Mouse (Mus musculus) cerebellum, adult 2 months (tissue): ENCODE data around the gene Ppp2ca.

ENCODE experiments used
- CTCF ChIP-seq: fragments of 200-500 bp; IDR thresholded peaks from 2 replicates; pipeline ENCODE4 v1.5.1; 2011; ENCODE audit warnings: low read depth, mild to moderate bottlenecking, control low read depth, low read length, moderate library complexity, borderline replicate concordance; ENCODE audit not compliant: insufficient read depth
- POLR2A ChIP-seq: fragments of 200-500 bp; IDR thresholded peaks from 2 replicates; pipeline ENCODE4 v1.6.1; 2011; ENCODE audit warnings: low read length, control low read depth, borderline replicate concordance; ENCODE audit not compliant: insufficient read depth

DNA sequence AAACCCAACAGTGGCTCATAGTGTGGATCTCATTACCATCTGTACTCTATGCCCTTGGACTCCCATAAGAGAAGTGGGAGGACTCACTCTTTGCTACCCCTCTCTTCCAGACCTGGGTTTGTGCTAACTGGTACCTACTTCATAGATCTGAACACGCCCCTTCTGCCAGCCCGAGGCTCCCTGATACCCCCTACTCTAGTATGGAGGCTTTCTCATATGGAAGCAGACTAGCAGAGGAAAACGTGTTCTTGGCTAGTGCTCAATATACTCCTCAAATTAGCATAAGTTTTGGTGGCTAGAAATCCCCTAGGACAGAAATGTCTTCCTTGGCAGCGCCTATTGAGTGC is 12.7 kb upstream of the Ppp2ca start:
- no peak for TF ChIP-seq CTCF
- no peak for TF ChIP-seq POLR2A
